Mouse (Mus musculus) forebrain, embryonic 16.5 days (tissue): ENCODE measurements around the gene Adar. TPM values are rescaled to one million over a fixed set of nuclear protein-coding genes. Genes with fewer than 3 reads are reported as not detected.

Experiments
- ATAC-seq: fragments of 200-750 bp; cut with Nextera tagmentation; 2 replicates; pipeline ENCODE4 v1.8.0; 2017; ENCODE audit warnings: mild to moderate bottlenecking, moderate library complexity
- H3K27ac ChIP-seq: fragments of 300-500 bp; sonication (generic); 2 replicates; pipeline ENCODE4 v1.5.1; 2014; ENCODE audit warnings: low read length, control low read depth
- H3K27me3 ChIP-seq: fragments of 300-500 bp; sonication (generic); replicated peaks from 2 replicates; pipeline ENCODE4 v1.6.1; 2014; ENCODE audit warnings: low read length; ENCODE audit not compliant: control insufficient read depth, insufficient read depth
- H3K36me3 ChIP-seq: fragments of 300-500 bp; sonication (generic); 2 replicates; pipeline ENCODE4 v1.6.1; 2014; ENCODE audit not compliant: control insufficient read depth, insufficient read depth
- H3K4me1 ChIP-seq: fragments of 300-500 bp; sonication (generic); replicated peaks from 2 replicates; pipeline ENCODE4 v1.6.1; 2014; ENCODE audit warnings: low read length; ENCODE audit not compliant: control insufficient read depth, insufficient read depth
- H3K4me2 ChIP-seq: fragments of 300-500 bp; sonication (generic); 2 replicates; pipeline ENCODE4 v1.6.1; 2014; ENCODE audit warnings: mild to moderate bottlenecking, low read length, control low read depth
- H3K4me3 ChIP-seq: fragments of 300-500 bp; sonication (generic); replicated peaks from 2 replicates; pipeline ENCODE4 v1.5.1; 2014; ENCODE audit warnings: mild to moderate bottlenecking, low read length, control low read depth
- H3K9ac ChIP-seq: fragments of 300-500 bp; sonication (generic); replicated peaks from 2 replicates; pipeline ENCODE4 v1.6.1; 2014; ENCODE audit warnings: low read depth, low read length, control low read depth
- H3K9me3 ChIP-seq: fragments of 300-500 bp; sonication (generic); 2 replicates; pipeline ENCODE4 v1.6.1; 2016; ENCODE audit warnings: low read length; ENCODE audit not compliant: control insufficient read depth
- WGBS: fragments of 180-500 bp; shearing (Covaris S2); extraction: QIAGEN DNeasy Blood & Tissue Kit; methylation state at CpG from one replicate; pipeline ENCODE4 v1.1.7; 2014; 5-methylcytosine and 5-hydroxymethylcytosine counted together
- polyA plus RNA-seq: library from polyadenylated mRNA; unstranded; fragments of >200 nt; fragmentation: Nextera tagmentation; extraction: Ambion mirVana; gene quantifications from 2 replicates; pipeline ENCODE4 v1.2.1, GENCODE M21; 2015

The Adar gene
- polyA plus RNA-seq, 1 experiment from 2014 or later = 33.4 TPM

DNA sequence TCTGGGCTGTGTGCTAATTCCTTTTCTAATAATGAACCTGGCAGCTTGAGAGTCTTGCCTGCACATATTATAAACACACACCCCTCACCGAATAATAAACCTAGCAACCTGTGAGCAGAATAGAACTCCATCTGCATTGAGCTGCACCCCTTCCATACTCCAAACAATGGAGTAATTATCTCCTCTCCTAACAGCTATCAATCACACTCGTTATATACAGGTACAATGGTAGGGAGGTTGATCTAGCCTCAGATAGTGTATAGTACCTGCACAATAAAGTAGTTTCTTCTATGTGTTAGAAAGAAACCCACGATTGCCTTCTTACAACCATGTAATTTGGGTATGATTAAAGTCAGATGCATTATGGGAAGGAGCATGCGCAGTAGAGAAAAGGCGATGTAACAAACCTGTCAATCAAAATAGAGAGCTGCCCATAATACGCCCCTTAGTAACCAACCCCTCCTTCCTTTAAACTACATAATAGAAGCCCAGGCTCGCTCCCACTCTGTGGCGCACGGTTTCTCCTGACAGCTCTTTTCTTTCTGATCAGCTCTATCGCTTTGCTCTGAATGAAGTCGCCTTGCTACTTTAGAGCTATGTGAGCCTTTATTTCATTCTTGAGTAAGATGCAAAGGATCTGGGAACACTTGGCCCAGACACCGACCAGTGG lies 18.5 kb upstream of the Adar start:
- peak; percentile 96 for ATAC-seq
- Histone ChIP-seq H3K36me3 (no peaks in the 10 kb centered on the region), H3K4me3 (no peak overlapping the region), H3K27ac (peak overlapping the region; percentile 29), H3K9ac (no peak overlapping the region), H3K9me3 (no peaks in the 10 kb centered on the region), H3K27me3 (no peaks in the 10 kb centered on the region), H3K4me2 (no peak overlapping the region), H3K4me1 (no peaks in the 10 kb centered on the region)
- 22% methylated on average over 12 of the region's 12 CpGs for WGBS

DNA sequence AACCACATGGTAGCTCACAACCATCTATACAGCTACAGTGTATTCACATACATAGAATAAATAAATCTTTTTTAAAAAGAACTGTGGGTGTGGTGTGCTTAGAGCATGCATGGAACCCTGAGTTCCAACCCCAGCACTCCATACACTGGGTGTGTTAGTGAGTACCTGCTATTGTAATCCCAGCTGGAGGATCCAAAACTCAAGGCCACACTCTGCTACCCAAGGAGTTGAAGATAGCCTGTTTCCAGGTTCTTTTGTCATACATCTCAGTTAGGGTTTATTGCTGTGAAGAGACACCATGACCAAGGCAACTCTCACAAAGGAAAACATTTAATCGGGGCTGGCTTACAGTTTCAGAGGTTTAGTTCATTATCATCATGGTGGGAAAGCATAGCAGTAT lies 15.9 kb upstream of the Adar start:
- no peaks in the 10 kb centered on the region for H3K4me1 ChIP-seq
- no peak overlapping the region for H3K27ac ChIP-seq
- H3K9ac ChIP-seq = no peak overlapping the region
- no peak for ATAC-seq
- no peaks in the 10 kb centered on the region for H3K9me3 ChIP-seq
- H3K4me2 ChIP-seq = no peak overlapping the region
- 94% methylated on average over 1 of the region's 1 CpGs for WGBS
- no peaks in the 10 kb centered on the region for H3K36me3 ChIP-seq
- H3K4me3 ChIP-seq = no peak overlapping the region
- H3K27me3 ChIP-seq = no peaks in the 10 kb centered on the region

DNA sequence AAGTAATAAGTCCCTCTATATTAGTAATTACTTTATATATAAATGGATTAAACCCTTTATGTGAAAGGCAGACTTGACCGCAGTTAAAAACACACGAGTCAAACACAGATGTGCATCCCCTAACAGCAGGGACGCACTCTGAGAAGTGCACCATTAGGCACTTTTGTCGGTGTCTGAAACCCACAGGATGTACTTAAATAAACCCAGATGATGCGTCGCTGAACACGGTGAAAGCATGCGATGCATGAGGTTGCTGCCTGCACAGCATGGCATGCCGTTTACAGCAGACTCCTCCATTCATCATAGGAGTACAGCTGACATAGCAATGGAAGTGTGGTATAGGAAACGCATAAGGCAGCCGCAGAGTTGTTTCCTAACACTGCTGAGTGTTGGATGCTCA lies 14.4 kb upstream of the Adar start:
- no peak overlapping the region for H3K9ac ChIP-seq
- 64% methylated on average over 11 of the region's 11 CpGs for WGBS
- H3K4me3 ChIP-seq = no peak overlapping the region
- H3K4me2 ChIP-seq = no peak overlapping the region
- no peak overlapping the region for H3K27ac ChIP-seq
- no peak for ATAC-seq
- H3K9me3 ChIP-seq = no peaks in the 10 kb centered on the region
- no peaks in the 10 kb centered on the region for H3K4me1 ChIP-seq
- no peaks in the 10 kb centered on the region for H3K36me3 ChIP-seq
- no peaks in the 10 kb centered on the region for H3K27me3 ChIP-seq

DNA sequence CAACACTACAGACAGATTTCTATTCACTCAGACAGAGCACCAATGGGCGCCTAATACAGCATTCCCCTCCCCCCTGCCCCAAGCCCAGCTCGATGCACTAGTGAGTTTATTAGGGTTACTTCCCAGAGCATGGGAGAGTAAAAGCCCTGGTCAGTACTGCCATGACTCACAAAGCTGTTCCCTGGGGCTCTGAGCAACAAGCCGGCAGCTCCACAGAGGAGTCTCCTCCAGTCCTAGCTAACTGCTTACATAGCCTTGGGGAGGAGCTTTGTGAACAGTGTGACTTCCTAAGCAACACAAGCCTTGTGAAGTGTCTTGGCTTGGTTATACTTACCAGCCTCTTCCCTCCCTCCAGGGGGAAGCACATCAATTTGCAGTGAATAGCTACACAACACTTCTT lies 11.2 kb upstream of the Adar start:
- no peak for ATAC-seq
- Histone ChIP-seq H3K36me3 (no peaks in the 10 kb centered on the region), H3K27ac (no peak overlapping the region), H3K4me3 (no peak overlapping the region), H3K27me3 (no peaks in the 10 kb centered on the region), H3K9ac (no peak overlapping the region), H3K4me2 (no peak overlapping the region), H3K4me1 (no peaks in the 10 kb centered on the region), H3K9me3 (no peaks in the 10 kb centered on the region)
- WGBS = 53% methylated on average over 3 of the region's 3 CpGs

DNA sequence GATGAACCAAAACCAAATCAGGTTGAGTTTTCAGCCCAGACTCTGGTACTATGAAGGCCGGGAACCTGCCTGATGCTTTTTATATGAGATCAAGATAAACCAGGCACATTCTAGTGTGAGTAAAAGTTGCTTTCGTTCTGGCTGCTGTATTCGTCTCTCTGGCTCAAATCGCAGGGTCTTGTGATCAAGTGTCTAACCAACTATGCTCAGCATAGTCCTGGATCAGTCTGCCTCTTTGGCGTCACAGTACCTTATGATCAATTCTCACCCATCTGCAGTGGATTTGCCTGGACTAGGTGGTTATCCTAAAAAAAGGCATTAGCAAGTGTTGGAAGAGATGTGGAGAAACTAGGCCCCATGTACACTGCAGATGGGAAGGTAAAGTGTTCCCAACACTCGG lies 10.8 kb upstream of the Adar start:
- Histone ChIP-seq H3K27me3 (no peaks in the 10 kb centered on the region), H3K9ac (no peak overlapping the region), H3K9me3 (no peaks in the 10 kb centered on the region), H3K4me2 (no peak overlapping the region), H3K4me3 (no peak overlapping the region), H3K27ac (no peak overlapping the region), H3K36me3 (no peaks in the 10 kb centered on the region), H3K4me1 (no peaks in the 10 kb centered on the region)
- ATAC-seq = no peak
- 77% methylated on average over 6 of the region's 6 CpGs for WGBS

DNA sequence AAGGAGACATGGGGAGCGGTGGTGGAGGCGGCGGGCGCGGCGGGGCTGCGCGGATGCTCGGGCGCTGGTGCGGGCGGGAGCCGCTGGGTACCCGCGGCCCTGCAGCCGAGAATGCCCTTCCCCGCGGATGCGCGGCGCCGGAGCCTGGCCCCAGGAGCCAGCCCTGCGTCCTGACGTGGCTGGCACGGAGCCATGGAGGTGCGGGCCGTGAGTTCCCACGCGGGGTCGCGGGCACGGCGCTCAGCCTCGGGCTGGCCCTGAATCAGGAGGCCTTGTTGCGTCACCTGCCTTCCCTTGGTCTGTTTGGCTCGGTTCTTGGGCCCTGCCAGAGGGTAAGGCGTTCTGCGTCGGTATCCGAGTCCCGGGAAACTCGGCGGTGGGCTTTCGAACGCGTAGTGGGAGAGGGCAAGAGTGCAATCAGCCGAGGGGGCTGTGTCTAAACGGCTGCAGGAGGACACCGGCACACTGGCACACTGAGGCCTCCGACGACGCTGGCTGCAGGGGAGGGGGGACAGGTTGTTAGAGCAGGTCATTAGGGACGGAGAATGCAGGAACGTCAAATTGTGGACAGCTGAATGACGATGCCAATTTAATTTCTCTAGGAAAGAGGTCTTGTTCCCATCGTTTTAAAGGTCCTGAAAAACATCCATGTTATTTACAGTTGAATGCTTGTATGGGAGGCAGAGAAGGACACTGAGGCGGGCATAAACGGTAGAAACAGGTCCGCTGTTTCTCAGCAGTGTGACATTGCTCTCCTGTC lies 565 bp downstream of the Adar start:
- Histone ChIP-seq H3K4me1 (peaks cover 19% of the 10 kb centered on the region), H3K27ac (peak overlapping the region; percentile 94), H3K36me3 (no peaks in the 10 kb centered on the region), H3K9ac (peak overlapping the region; percentile 90), H3K4me3 (peak overlapping the region; percentile 86), H3K27me3 (no peaks in the 10 kb centered on the region), H3K9me3 (no peaks in the 10 kb centered on the region), H3K4me2 (peak overlapping the region; percentile 83)
- peak; percentile 71 for ATAC-seq
- WGBS = 1% methylated on average over 55 of the region's 59 CpGs

DNA sequence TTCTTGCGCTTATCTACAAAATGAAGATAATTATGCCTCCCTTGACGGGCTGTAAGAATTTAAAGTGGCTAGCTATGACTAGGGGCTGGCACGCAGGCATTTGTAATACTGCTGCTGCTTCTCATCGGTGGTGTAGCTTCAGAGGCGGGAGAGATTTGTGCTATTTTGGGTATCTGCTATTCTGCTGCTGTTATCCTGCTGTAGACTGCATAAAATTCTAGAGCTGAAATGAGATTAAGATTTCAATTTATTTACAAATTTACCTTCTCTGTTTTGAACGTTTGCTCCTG lies 1.1 kb downstream of the Adar start:
- Histone ChIP-seq H3K9me3 (no peaks in the 10 kb centered on the region), H3K4me2 (peak overlapping the region; percentile 83), H3K36me3 (no peaks in the 10 kb centered on the region), H3K4me1 (peaks cover 19% of the 10 kb centered on the region), H3K27me3 (no peaks in the 10 kb centered on the region), H3K27ac (peak overlapping the region; percentile 94; the same call in 1 of the 2 replicates), H3K4me3 (peak overlapping the region; percentile 86), H3K9ac (peak overlapping the region; percentile 90)
- no peak for ATAC-seq
- WGBS = 26% methylated on average over 6 of the region's 6 CpGs

DNA sequence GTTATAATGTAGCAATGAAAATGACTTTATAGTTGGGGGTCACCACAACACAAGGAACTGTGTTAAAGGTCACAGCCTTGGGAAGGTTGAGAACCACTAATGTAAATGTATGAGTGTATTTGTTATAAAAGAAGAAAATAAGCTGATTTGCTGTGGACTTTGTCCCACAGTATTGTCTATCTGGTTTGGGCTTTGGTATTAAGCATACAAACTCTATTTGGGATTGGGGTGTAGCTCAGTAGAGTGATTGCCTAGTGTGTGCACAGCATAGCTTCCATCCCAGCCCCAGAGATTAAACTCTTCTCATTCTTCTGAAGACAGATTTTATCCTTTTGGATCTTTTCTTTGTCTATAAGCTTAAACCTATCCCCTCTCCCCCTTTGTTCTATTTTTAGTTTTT lies 7.2 kb downstream of the Adar start:
- no peak overlapping the region for H3K4me3 ChIP-seq
- no peak overlapping the region for H3K9ac ChIP-seq
- no peak overlapping the region for H3K27ac ChIP-seq
- H3K9me3 ChIP-seq = no peaks in the 10 kb centered on the region
- H3K36me3 ChIP-seq = no peaks in the 10 kb centered on the region
- peaks cover 5% of the 10 kb centered on the region; the same call in 1 of the 2 replicates for H3K4me1 ChIP-seq
- no peak overlapping the region for H3K4me2 ChIP-seq
- H3K27me3 ChIP-seq = no peaks in the 10 kb centered on the region
- ATAC-seq = no peak

DNA sequence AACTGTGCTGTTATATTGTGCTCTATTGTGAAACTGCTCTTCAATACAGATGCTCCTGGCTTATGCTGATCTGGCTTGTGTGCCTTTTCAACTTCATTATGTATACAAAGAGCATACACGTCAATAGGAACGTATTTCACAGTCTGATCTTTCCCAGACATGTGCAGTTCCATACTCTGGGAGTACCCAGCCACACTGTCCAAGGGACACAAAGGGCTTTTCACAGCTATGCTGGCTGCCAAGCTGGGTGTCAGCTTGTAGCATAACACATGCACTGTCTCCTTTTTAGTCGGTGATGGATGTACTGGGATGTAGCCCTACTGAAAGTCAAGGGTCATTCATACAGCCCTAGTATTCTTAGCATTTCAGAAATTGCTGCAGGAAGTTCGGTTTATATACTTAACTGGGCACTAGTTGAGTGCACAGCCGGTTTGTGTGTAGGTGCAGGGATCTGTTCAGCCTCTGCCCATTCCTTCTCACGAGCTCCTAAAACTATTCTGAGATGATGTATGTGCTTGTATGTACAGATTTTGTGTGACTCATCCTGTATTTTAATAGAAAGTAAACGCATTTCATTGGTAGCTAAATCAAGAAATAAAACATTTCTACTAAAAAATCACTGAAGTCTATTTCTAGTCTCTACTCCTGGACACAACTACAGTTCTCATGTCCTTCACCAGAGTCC lies 8.7 kb downstream of the Adar start:
- Histone ChIP-seq H3K9ac (no peak overlapping the region), H3K27me3 (no peaks in the 10 kb centered on the region), H3K36me3 (no peaks in the 10 kb centered on the region), H3K4me3 (no peak overlapping the region), H3K4me2 (no peak overlapping the region), H3K9me3 (no peaks in the 10 kb centered on the region), H3K27ac (no peak overlapping the region), H3K4me1 (peaks cover 5% of the 10 kb centered on the region; the same call in 1 of the 2 replicates)
- WGBS = 59% methylated on average over 7 of the region's 7 CpGs
- ATAC-seq = peak; percentile 50; the same call in 1 of the 2 replicates
